Mouse (Mus musculus) midbrain, embryonic 12.5 days (tissue): ENCODE data around the gene 4930578C19Rik. TPM values are rescaled to one million over a fixed set of nuclear protein-coding genes. Genes with fewer than 3 reads are reported as not detected.
A peak's percentile ranks its signal among the peaks of the same experiment; 100 is the strongest.

Source experiments
- ATAC-seq: fragments of 200-750 bp; cut with Nextera tagmentation; 2 replicates; pipeline ENCODE4 v1.8.0; 2017; ENCODE audit warnings: low read depth, moderate TSS enrichment, moderate library complexity; ENCODE audit not compliant: low FRiP score
- H3K27ac ChIP-seq: fragments of 300-500 bp; sonication (generic); replicated peaks from 2 replicates; pipeline ENCODE4 v1.5.1; 2016; ENCODE audit warnings: mild to moderate bottlenecking
- H3K27me3 ChIP-seq: fragments of 300-500 bp; sonication (generic); 2 replicates; pipeline ENCODE4 v1.6.1; 2016; ENCODE audit warnings: mild to moderate bottlenecking
- H3K36me3 ChIP-seq: fragments of 300-500 bp; sonication (generic); 2 replicates; pipeline ENCODE4 v1.6.1; 2016
- H3K4me1 ChIP-seq: fragments of 300-500 bp; sonication (generic); 2 replicates; pipeline ENCODE4 v1.6.1; 2016
- H3K4me2 ChIP-seq: fragments of 300-500 bp; sonication (generic); replicated peaks from 2 replicates; pipeline ENCODE4 v1.6.1; 2016; ENCODE audit warnings: mild to moderate bottlenecking, moderate library complexity
- H3K4me3 ChIP-seq: fragments of 300-500 bp; sonication (generic); 2 replicates; pipeline ENCODE4 v1.5.1; 2016; ENCODE audit warnings: mild to moderate bottlenecking
- H3K9ac ChIP-seq: fragments of 300-500 bp; sonication (generic); replicated peaks from 2 replicates; pipeline ENCODE4 v1.6.1; 2016; ENCODE audit warnings: mild to moderate bottlenecking, moderate library complexity
- H3K9me3 ChIP-seq: fragments of 300-500 bp; sonication (generic); 2 replicates; pipeline ENCODE4 v1.6.1; 2016; ENCODE audit warnings: mild to moderate bottlenecking
- WGBS: fragments of 180-500 bp; shearing (Covaris S2); methylation state at CpG from one replicate; pipeline ENCODE4 v1.1.7; 2016; 5-methylcytosine and 5-hydroxymethylcytosine counted together
- polyA plus RNA-seq: library from polyadenylated mRNA; unstranded; fragments of >200 nt; fragmentation: Nextera tagmentation; extraction: Ambion mirVana; gene quantifications from 2 replicates; pipeline ENCODE4 v1.2.1, GENCODE M21; 2016

The 4930578C19Rik gene
- polyA plus RNA-seq: 0.45 and 0.54 TPM in 2 replicates

DNA sequence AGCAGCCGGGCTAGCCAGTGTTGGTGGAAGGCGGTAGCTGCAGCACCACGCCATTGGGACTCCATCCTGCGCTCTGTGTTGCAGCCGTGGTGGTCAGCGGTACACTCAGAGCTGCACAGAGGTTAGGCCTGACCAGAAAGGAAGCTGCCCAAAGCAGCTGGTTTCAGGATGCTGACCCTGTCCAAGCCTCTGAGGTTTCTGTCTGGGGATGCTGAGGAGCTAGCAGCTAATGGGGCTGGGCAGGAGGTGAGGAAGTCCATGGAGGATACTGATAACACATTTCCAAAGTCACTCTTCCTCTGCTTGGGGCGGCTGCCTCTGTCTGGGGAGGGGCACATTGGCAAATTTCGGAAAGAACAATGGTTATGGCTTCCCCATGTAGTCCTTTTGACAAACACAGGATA, at the start of gene 4930578C19Rik:
Gene 4930578C19Rik, minus strand, starts transcription at position 200 of the 404 bp plus-strand sequence.
- ATAC-seq: no peak
- 80% methylated on average over 8 of the region's 8 CpGs for WGBS
- H3K27ac ChIP-seq: no peak within 1 kb of the TSS
- H3K4me3 ChIP-seq: no peak within 1 kb of the TSS
- H3K4me1 ChIP-seq: no peaks in the 10 kb centered on the region
- no peak within 1 kb of the TSS for H3K4me2 ChIP-seq
- no peaks in the 10 kb centered on the region for H3K36me3 ChIP-seq
- no peak within 1 kb of the TSS for H3K9ac ChIP-seq
- H3K9me3 ChIP-seq: no peaks in the 10 kb centered on the region
- no peaks in the 10 kb centered on the region for H3K27me3 ChIP-seq

GRCm38 (mm10) chrX:18467690-18468089, 6.5 kb upstream of the 4930578C19Rik start:
- H3K9ac ChIP-seq: no peak overlapping the region
- H3K36me3 ChIP-seq: no peaks in the 10 kb centered on the region
- H3K4me1 ChIP-seq: no peaks in the 10 kb centered on the region
- WGBS: 62% methylated on average over 1 of the region's 1 CpGs
- H3K9me3 ChIP-seq: no peaks in the 10 kb centered on the region
- no peak for ATAC-seq
- no peak overlapping the region for H3K4me2 ChIP-seq
- no peak overlapping the region for H3K4me3 ChIP-seq
- H3K27ac ChIP-seq: no peak overlapping the region
- no peaks in the 10 kb centered on the region for H3K27me3 ChIP-seq

- no peaks in the 10 kb centered on the region for H3K9me3 ChIP-seq
- H3K27ac ChIP-seq: no peak overlapping the region
- no peak overlapping the region for H3K9ac ChIP-seq
- no peak overlapping the region for H3K4me2 ChIP-seq
- ATAC-seq: no peak
- H3K27me3 ChIP-seq: no peaks in the 10 kb centered on the region
- H3K4me3 ChIP-seq: no peak overlapping the region
- 90% methylated on average over 1 of the region's 1 CpGs for WGBS
- no peaks in the 10 kb centered on the region for H3K36me3 ChIP-seq
- H3K4me1 ChIP-seq: no peaks in the 10 kb centered on the region
Observed at GRCm38 (mm10) chrX:18462879-18463278, 1.7 kb upstream of the 4930578C19Rik start.

DNA sequence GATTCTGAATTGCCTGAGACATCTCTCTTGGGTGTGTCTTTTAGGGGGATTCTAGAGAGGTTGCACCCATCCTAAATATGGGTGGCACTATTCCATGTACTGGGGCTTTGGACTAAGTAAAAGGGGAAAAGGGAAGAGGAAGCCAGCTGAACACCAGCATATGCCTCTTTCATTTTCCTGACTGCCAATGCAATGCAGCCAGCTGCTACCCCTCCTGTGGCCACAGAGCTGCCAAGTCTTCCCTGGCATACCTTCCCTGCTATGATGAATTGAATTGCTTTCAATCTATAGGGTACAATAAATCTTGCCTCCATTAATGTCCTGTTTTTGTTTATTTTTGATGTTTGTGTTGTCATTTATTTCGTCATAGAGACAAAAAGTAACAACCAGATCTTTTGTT, 9.6 kb downstream of the 4930578C19Rik start:
- H3K4me2 ChIP-seq: no peak overlapping the region
- H3K27ac ChIP-seq: no peak overlapping the region
- no peaks in the 10 kb centered on the region for H3K4me1 ChIP-seq
- 48% methylated on average over 1 of the region's 1 CpGs for WGBS
- H3K9ac ChIP-seq: no peak overlapping the region
- H3K9me3 ChIP-seq: no peaks in the 10 kb centered on the region
- no peaks in the 10 kb centered on the region for H3K36me3 ChIP-seq
- no peaks in the 10 kb centered on the region for H3K27me3 ChIP-seq
- no peak for ATAC-seq
- H3K4me3 ChIP-seq: no peak overlapping the region

- Histone ChIP-seq H3K9ac (no peak overlapping the region), H3K9me3 (no peaks in the 10 kb centered on the region), H3K36me3 (no peaks in the 10 kb centered on the region), H3K4me2 (no peak overlapping the region), H3K4me1 (no peaks in the 10 kb centered on the region), H3K27me3 (no peaks in the 10 kb centered on the region), H3K27ac (no peak overlapping the region), H3K4me3 (no peak overlapping the region)
- 44% methylated on average over 5 of the region's 5 CpGs for WGBS
- peak; percentile 63; the same call in 1 of the 2 replicates for ATAC-seq
Observed at GRCm38 (mm10) chrX:18442066-18442465, 19.1 kb downstream of the 4930578C19Rik start.

- Histone ChIP-seq H3K4me3 (no peak overlapping the region), H3K4me2 (no peak overlapping the region), H3K9ac (no peak overlapping the region), H3K4me1 (no peaks in the 10 kb centered on the region), H3K27ac (no peak overlapping the region), H3K36me3 (no peaks in the 10 kb centered on the region), H3K27me3 (no peaks in the 10 kb centered on the region), H3K9me3 (no peaks in the 10 kb centered on the region)
- ATAC-seq: no peak
- 94% methylated on average over 3 of the region's 3 CpGs for WGBS
Observed at GRCm38 (mm10) chrX:18425451-18425850, 35.7 kb downstream of the 4930578C19Rik start.

- no peak overlapping the region for H3K27ac ChIP-seq
- H3K27me3 ChIP-seq: no peaks in the 10 kb centered on the region
- H3K9me3 ChIP-seq: no peaks in the 10 kb centered on the region
- no peaks in the 10 kb centered on the region for H3K36me3 ChIP-seq
- no peak overlapping the region for H3K4me2 ChIP-seq
- H3K4me1 ChIP-seq: no peaks in the 10 kb centered on the region
- WGBS: 93% methylated on average over 4 of the region's 4 CpGs
- no peak for ATAC-seq
- no peak overlapping the region for H3K9ac ChIP-seq
- no peak overlapping the region for H3K4me3 ChIP-seq
Observed at GRCm38 (mm10) chrX:18423206-18423605, 38.0 kb downstream of the 4930578C19Rik start.

- Histone ChIP-seq H3K27me3 (no peaks in the 10 kb centered on the region), H3K27ac (no peak overlapping the region), H3K4me3 (no peak overlapping the region), H3K36me3 (no peaks in the 10 kb centered on the region), H3K9me3 (no peaks in the 10 kb centered on the region), H3K9ac (no peak overlapping the region), H3K4me2 (no peak overlapping the region), H3K4me1 (no peaks in the 10 kb centered on the region)
- WGBS: 91% methylated on average over 4 of the region's 4 CpGs
- ATAC-seq: no peak
Observed at GRCm38 (mm10) chrX:18420161-18420784, 40.9 kb downstream of the 4930578C19Rik start.

GRCm38 (mm10) chrX:18418977-18419376, 42.2 kb downstream of the 4930578C19Rik start:
- no peak for ATAC-seq
- no peak overlapping the region for H3K27ac ChIP-seq
- no peaks in the 10 kb centered on the region for H3K36me3 ChIP-seq
- no peaks in the 10 kb centered on the region for H3K27me3 ChIP-seq
- H3K9ac ChIP-seq: no peak overlapping the region
- no peaks in the 10 kb centered on the region for H3K4me1 ChIP-seq
- 54% methylated on average over 1 of the region's 1 CpGs for WGBS
- H3K4me2 ChIP-seq: no peak overlapping the region
- H3K4me3 ChIP-seq: no peak overlapping the region
- no peaks in the 10 kb centered on the region for H3K9me3 ChIP-seq

GRCm38 (mm10) chrX:18414560-18414959, 46.6 kb downstream of the 4930578C19Rik start:
- H3K4me2 ChIP-seq: no peak overlapping the region
- no peaks in the 10 kb centered on the region for H3K4me1 ChIP-seq
- H3K27ac ChIP-seq: no peak overlapping the region
- WGBS: 92% methylated on average over 2 of the region's 2 CpGs
- no peak for ATAC-seq
- no peaks in the 10 kb centered on the region for H3K36me3 ChIP-seq
- H3K27me3 ChIP-seq: no peaks in the 10 kb centered on the region
- no peak overlapping the region for H3K4me3 ChIP-seq
- no peak overlapping the region for H3K9ac ChIP-seq
- no peaks in the 10 kb centered on the region for H3K9me3 ChIP-seq

- H3K4me3 ChIP-seq: no peak overlapping the region
- H3K9ac ChIP-seq: no peak overlapping the region
- ATAC-seq: no peak
- no peaks in the 10 kb centered on the region for H3K9me3 ChIP-seq
- no peaks in the 10 kb centered on the region for H3K4me1 ChIP-seq
- H3K36me3 ChIP-seq: no peaks in the 10 kb centered on the region
- WGBS: 83% methylated on average over 10 of the region's 10 CpGs
- H3K27ac ChIP-seq: no peak overlapping the region
- H3K27me3 ChIP-seq: no peaks in the 10 kb centered on the region
- no peak overlapping the region for H3K4me2 ChIP-seq
Observed at GRCm38 (mm10) chrX:18411071-18411840, 49.9 kb downstream of the 4930578C19Rik start.

DNA sequence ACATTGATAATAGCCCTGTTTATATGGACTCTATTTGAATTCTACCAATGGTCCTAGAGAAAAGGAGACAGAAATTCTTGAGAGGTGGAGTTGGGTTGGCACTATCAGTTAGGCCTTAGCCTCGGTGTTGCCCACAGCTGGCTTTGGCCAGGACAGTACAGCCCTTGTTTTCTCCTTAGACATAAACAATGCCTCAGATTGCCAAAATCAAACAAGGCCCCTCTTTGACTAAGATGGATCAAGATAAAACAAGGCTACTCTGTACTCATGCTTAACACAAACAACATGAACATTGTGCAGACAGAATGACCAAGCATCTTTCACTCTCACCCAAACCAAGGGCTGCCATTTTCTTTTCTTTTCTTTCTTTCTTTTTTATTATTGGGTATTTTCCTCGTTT, 51.6 kb downstream of the 4930578C19Rik start:
- 68% methylated on average over 2 of the region's 2 CpGs for WGBS
- no peaks in the 10 kb centered on the region for H3K27me3 ChIP-seq

More for the DNA sequence above, 51.6 kb downstream of the 4930578C19Rik start:
- Histone ChIP-seq H3K27ac (no peak overlapping the region), H3K4me2 (no peak overlapping the region), H3K36me3 (no peaks in the 10 kb centered on the region), H3K4me3 (no peak overlapping the region), H3K9me3 (no peaks in the 10 kb centered on the region), H3K9ac (no peak overlapping the region), H3K4me1 (no peaks in the 10 kb centered on the region)
- ATAC-seq: no peak
